Mouse (Mus musculus): ENCODE measurements around the gene Sufu. TPM values are rescaled to one million over a fixed set of nuclear protein-coding genes. Genes with fewer than 3 reads are reported as not detected.

Gene Sufu
- polyA plus RNA-seq, 1 experiment from 2014 or later = 33.8 TPM

Other genes starting within 250 kb of the Sufu start
- 0.55 TPM in 1 of 2 replicates, not detected in the other for gene Pitx3, start 248.6 kb upstream of the Sufu start, polyA plus RNA-seq (2015; fragmentation: Nextera tagmentation; extraction: Ambion mirVana)
- gene Gbf1, start 244.4 kb upstream of the Sufu start, polyA plus RNA-seq (2015; fragmentation: Nextera tagmentation; extraction: Ambion mirVana) = 45.5 and 47.2 TPM in 2 replicates
- 8.3 and 9.1 TPM in 2 replicates for gene Nfkb2, start 92.6 kb upstream of the Sufu start, polyA plus RNA-seq (2015; fragmentation: Nextera tagmentation; extraction: Ambion mirVana)
- 3.4 and 4.3 TPM in 2 replicates for gene Psd, start 69.7 kb upstream of the Sufu start, polyA plus RNA-seq (2015; fragmentation: Nextera tagmentation; extraction: Ambion mirVana)
- 12.0 and 13.3 TPM in 2 replicates for gene Fbxl15, start 68.7 kb upstream of the Sufu start, polyA plus RNA-seq (2015; fragmentation: Nextera tagmentation; extraction: Ambion mirVana)
- gene Cuedc2, start 58.2 kb upstream of the Sufu start, polyA plus RNA-seq (2015; fragmentation: Nextera tagmentation; extraction: Ambion mirVana) = 144 and 153 TPM in 2 replicates
- 10.4 and 11.4 TPM in 2 replicates for gene Mfsd13a, start 55.8 kb upstream of the Sufu start, polyA plus RNA-seq (2015; fragmentation: Nextera tagmentation; extraction: Ambion mirVana)
- 1.7 and 1.9 TPM in 2 replicates for gene 2310034G01Rik, start 46.6 kb upstream of the Sufu start, polyA plus RNA-seq (2015; fragmentation: Nextera tagmentation; extraction: Ambion mirVana)
- gene Actr1a, start 1.1 kb upstream of the Sufu start, polyA plus RNA-seq (2015; fragmentation: Nextera tagmentation; extraction: Ambion mirVana) = 132 and 137 TPM in 2 replicates
- 22.4 and 24.9 TPM in 2 replicates for gene Trim8, start 104.8 kb downstream of the Sufu start, polyA plus RNA-seq (2015; fragmentation: Nextera tagmentation; extraction: Ambion mirVana)
- gene Arl3, start 176.3 kb downstream of the Sufu start, polyA plus RNA-seq (2015; fragmentation: Nextera tagmentation; extraction: Ambion mirVana) = 113 and 118 TPM in 2 replicates
- gene Sfxn2, start 176.5 kb downstream of the Sufu start, polyA plus RNA-seq (2015; fragmentation: Nextera tagmentation; extraction: Ambion mirVana) = 24.6 and 28.4 TPM in 2 replicates
- gene Wbp1l, start 202.2 kb downstream of the Sufu start, polyA plus RNA-seq (2015; fragmentation: Nextera tagmentation; extraction: Ambion mirVana) = 43.9 and 44.0 TPM in 2 replicates